In the genomic region with DNA sequence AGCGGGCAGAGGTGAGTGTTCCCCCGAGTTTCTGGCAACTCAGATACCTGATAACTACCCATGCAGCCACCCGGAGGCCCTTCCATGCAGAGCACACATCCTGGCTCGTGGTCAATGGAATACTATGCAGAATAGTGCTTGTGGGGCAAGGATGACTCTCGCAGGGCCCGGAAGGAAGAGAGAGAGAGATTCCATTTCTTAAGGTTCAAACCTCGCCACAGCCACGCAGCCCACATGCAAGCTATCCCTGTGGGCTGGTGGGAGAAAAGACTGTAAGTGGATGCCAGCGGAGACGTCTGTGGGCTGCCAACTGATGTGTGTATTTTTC, we compare ENCODE assay signal across 8 mouse cellular contexts. TPM values are rescaled to one million over a fixed set of nuclear protein-coding genes. Genes with fewer than 3 reads are reported as not detected.
A peak's percentile ranks its signal among the peaks of the same experiment; 100 is the strongest.
DNase-seq lines count a peak whose midpoint lies in the region; ATAC-seq lines count a peak whose summit lies in the region.

No protein-coding gene starts in this region.

- H3K27me3 ChIP-seq in hindbrain, embryonic 10.5 days (ENCODE audit: insufficient read depth, poor library complexity, severe bottlenecking) = no peaks in the 10 kb centered on the region
- H3K27me3 ChIP-seq in midbrain, embryonic 12.5 days = no peaks in the 10 kb centered on the region; the same call in 1 of the 2 replicates

- H3K27ac ChIP-seq in hindbrain, embryonic 10.5 days = peak overlapping the region; percentile 96
- H3K27ac ChIP-seq in midbrain, embryonic 12.5 days (replicated peaks) = 0 out of 2 replicates have a peak overlapping the region, but pooled peaks have one; percentile 68

- H3K4me1 ChIP-seq in hindbrain, embryonic 10.5 days (replicated peaks) = peaks cover 62% of the 10 kb centered on the region
- H3K4me1 ChIP-seq in midbrain, embryonic 12.5 days = peaks cover 24% of the 10 kb centered on the region

- H3K9me3 ChIP-seq in hindbrain, embryonic 10.5 days = no peaks in the 10 kb centered on the region
- H3K9me3 ChIP-seq in midbrain, embryonic 12.5 days = no peaks in the 10 kb centered on the region

- H3K9ac ChIP-seq in midbrain, embryonic 12.5 days (replicated peaks) = peak overlapping the region; percentile 96

- H3K36me3 ChIP-seq in hindbrain, embryonic 10.5 days = peaks cover 58% of the 10 kb centered on the region
- peaks cover 30% of the 10 kb centered on the region for H3K36me3 ChIP-seq in midbrain, embryonic 12.5 days

- H3K4me3 ChIP-seq in hindbrain, embryonic 10.5 days = peak overlapping the region; percentile 93
- peak overlapping the region; percentile 90 for H3K4me3 ChIP-seq in midbrain, embryonic 12.5 days

- 31% methylated on average over 10 of the region's 10 CpGs for WGBS in hindbrain, embryonic 10.5 days
- WGBS in midbrain, embryonic 12.5 days = 35% methylated on average over 10 of the region's 10 CpGs

- H3K4me2 ChIP-seq in midbrain, embryonic 12.5 days (replicated peaks) = peak overlapping the region; percentile 84

- ATAC-seq in midbrain, embryonic 12.5 days (ENCODE audit: low FRiP score, low read depth) = no peak

- DNase-seq in kidney, adult 18-20 months = peak; percentile 15
- DNase-seq in kidney, postnatal 36 days = no peak
- DNase-seq in NIH3T3 (ENCODE audit: low read depth) = peak; percentile 41
- no peak for DNase-seq in hindbrain, embryonic 10.5 days (ENCODE audit: low spot score)
- DNase-seq in spleen, postnatal 14 days (ENCODE audit: low spot score in 2 of 2) = no peak
- no peak for DNase-seq in left cerebral cortex, adult 18-20 months (ENCODE audit: low spot score in 2 of 2)
- DNase-seq in gastrocnemius, adult 18-20 months (ENCODE audit: low spot score) = no peak

RNA-seq across cellular contexts. Expression of a gene that starts 0.8 kb away (rescaled TPM):
- 34.5 and 36.2 TPM in 2 replicates for polyA plus RNA-seq in hindbrain, embryonic 10.5 days (2016; fragmentation: Nextera tagmentation; extraction: Ambion mirVana)
- polyA plus RNA-seq in midbrain, embryonic 12.5 days (2016; fragmentation: Nextera tagmentation; extraction: Ambion mirVana) = 30.9 and 33.9 TPM in 2 replicates
- 10 to 100 TPM; 16.9 to 23.7 TPM for total RNA-seq in left cerebral cortex, adult 18-20 months (2021)
- 10 to 100 TPM; 30.0 to 33.3 TPM for total RNA-seq in gastrocnemius, adult 18-20 months (2021)

RNA-seq across cellular contexts. Expression of a gene that starts 8.1 kb away (rescaled TPM):
- polyA plus RNA-seq in hindbrain, embryonic 10.5 days (2016; fragmentation: Nextera tagmentation; extraction: Ambion mirVana) = 30.7 TPM in 2 replicates
- 25.8 and 28.9 TPM in 2 replicates for polyA plus RNA-seq in midbrain, embryonic 12.5 days (2016; fragmentation: Nextera tagmentation; extraction: Ambion mirVana)
- 10 to 100 TPM; 17.8 to 19.5 TPM for total RNA-seq in left cerebral cortex, adult 18-20 months (2021)
- 1 to 10 TPM; 4.6 to 4.7 TPM for total RNA-seq in gastrocnemius, adult 18-20 months (2021)

RNA-seq across cellular contexts. Expression of a gene that starts 20.6 kb away (rescaled TPM):
- 7.7 and 8.7 TPM in 2 replicates for polyA plus RNA-seq in hindbrain, embryonic 10.5 days (2016; fragmentation: Nextera tagmentation; extraction: Ambion mirVana)
- polyA plus RNA-seq in midbrain, embryonic 12.5 days (2016; fragmentation: Nextera tagmentation; extraction: Ambion mirVana) = 4.7 and 5.4 TPM in 2 replicates
- total RNA-seq in left cerebral cortex, adult 18-20 months (2021) = 10 to 100 TPM; 20.2 to 20.3 TPM
- 100 to 1,000 TPM in 1 of 2 experiments, 10 to 100 TPM in 1; 98.5 to 113 TPM for total RNA-seq in gastrocnemius, adult 18-20 months (2021)

RNA-seq across cellular contexts. Expression of a gene that starts 39.5 kb away (rescaled TPM):
- 23.3 and 25.9 TPM in 2 replicates for polyA plus RNA-seq in hindbrain, embryonic 10.5 days (2016; fragmentation: Nextera tagmentation; extraction: Ambion mirVana)
- polyA plus RNA-seq in midbrain, embryonic 12.5 days (2016; fragmentation: Nextera tagmentation; extraction: Ambion mirVana) = 20.8 and 23.4 TPM in 2 replicates
- 10 to 100 TPM; 12.3 to 12.7 TPM for total RNA-seq in left cerebral cortex, adult 18-20 months (2021)
- 1 to 10 TPM; 2.2 to 3.1 TPM for total RNA-seq in gastrocnemius, adult 18-20 months (2021)

RNA-seq across cellular contexts. Expression of a gene that starts 50.4 kb away (rescaled TPM):
- polyA plus RNA-seq in hindbrain, embryonic 10.5 days (2016; fragmentation: Nextera tagmentation; extraction: Ambion mirVana) = 0.65 and 0.67 TPM in 2 replicates
- 0.59 and 1.3 TPM in 2 replicates for polyA plus RNA-seq in midbrain, embryonic 12.5 days (2016; fragmentation: Nextera tagmentation; extraction: Ambion mirVana)
- total RNA-seq in left cerebral cortex, adult 18-20 months (2021) = under 1 TPM; 0.49 to 0.68 TPM
- under 1 TPM; 0.52 to 0.91 TPM for total RNA-seq in gastrocnemius, adult 18-20 months (2021)

Comparison
In these comparisons a context has a peak if more than half of its experiments do, and no peak if none do; other contexts are left out.
1. DNase-seq: peak in kidney, adult 18-20 months (single experiment) and NIH3T3 (single experiment); none in kidney, postnatal 36 days (0 of 2), hindbrain, embryonic 10.5 days (single experiment), spleen, postnatal 14 days (0 of 2), left cerebral cortex, adult 18-20 months (0 of 2) and gastrocnemius, adult 18-20 months (single experiment).
2. RNA of a gene that starts 20.6 kb away (total RNA-seq): 98.5 to 113 TPM in gastrocnemius, adult 18-20 months; 20.2 to 20.3 TPM in left cerebral cortex, adult 18-20 months; every median in the first group is over 4 times any median in the second.